Comparison of ENCODE assay signal across 8 mouse cellular contexts in the genomic region with DNA sequence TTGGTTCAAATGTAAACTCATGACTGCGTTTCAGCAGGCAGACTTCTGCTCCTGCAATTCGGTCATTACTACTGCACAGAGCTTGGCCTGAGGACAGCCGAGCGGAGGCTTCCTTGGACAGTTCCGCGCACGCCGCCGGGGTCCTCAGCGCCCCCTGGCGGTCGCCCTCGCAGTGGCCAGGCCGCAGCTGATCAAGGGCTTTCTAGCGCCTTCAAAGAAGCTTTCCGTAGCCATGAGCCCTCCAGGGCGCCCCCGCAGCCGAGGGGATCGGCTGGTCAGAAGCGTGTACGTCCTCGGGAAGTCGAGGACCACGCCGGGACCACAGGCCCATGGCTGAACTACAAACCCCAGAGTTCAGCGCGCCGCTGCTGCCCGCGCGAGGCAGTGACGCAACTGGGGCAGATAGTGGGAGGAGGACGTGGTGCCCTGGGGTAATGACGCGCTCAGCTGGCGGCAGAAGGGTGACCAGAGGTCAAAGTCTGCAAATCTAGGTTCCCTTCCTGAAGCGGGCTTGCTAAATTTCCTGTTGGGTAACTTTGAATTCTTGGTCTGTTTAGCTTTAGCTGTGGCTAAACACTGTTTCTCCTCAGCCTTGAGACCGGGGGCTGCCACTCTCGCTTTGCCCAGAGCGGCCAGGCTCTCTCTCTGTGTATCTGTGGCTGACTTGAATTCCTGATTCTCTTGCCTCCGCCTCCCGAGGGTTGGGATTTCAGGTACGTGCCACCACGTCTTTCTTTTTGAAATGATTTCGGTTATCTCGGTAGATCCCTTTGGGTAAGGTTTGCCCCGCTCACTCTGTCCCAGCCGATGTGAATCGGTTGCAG. TPM values are rescaled to one million over a fixed set of nuclear protein-coding genes. Genes with fewer than 3 reads are reported as not detected.
DNase-seq lines count a peak whose midpoint lies in the region; ATAC-seq lines count a peak whose summit lies in the region.

No protein-coding gene starts in this region.

- H3K9ac ChIP-seq in intestine, embryonic 16.5 days (ENCODE audit: low read depth, low read length), result peak overlapping the region; percentile 83

- peak overlapping the region; percentile 70 for H3K4me3 ChIP-seq in intestine, embryonic 16.5 days (ENCODE audit: low read length)
- peak overlapping the region; percentile 68 for H3K4me3 ChIP-seq in midbrain, embryonic 10.5 days

- peak; percentile 97 for DNase-seq in adrenal gland, postnatal 10 days
- DNase-seq in embryo, embryonic 9.5 days (ENCODE audit: extremely low spot score), result peak; percentile 97
- DNase-seq in gastrocnemius, postnatal 4 days (ENCODE audit: low spot score in 2 of 2), result peak; percentile 85 to 96
- peak; percentile 96 for DNase-seq in left cerebral cortex, postnatal 36 days (ENCODE audit: low spot score in 2 of 2)
- peak; percentile 96 for DNase-seq in midbrain, embryonic 10.5 days (ENCODE audit: low spot score)
- peak; percentile 93 for DNase-seq in right cerebral cortex, postnatal 36 days (ENCODE audit: low spot score in 2 of 2)
- peak; percentile 94 to 97 for DNase-seq in urinary bladder, postnatal 4 days (ENCODE audit: low spot score in 2 of 2)

- H3K27me3 ChIP-seq in intestine, embryonic 16.5 days (replicated peaks; ENCODE audit: control insufficient read depth, insufficient read depth, low read length), result no peaks in the 10 kb centered on the region
- H3K27me3 ChIP-seq in midbrain, embryonic 10.5 days (ENCODE audit: low read depth, poor library complexity, severe bottlenecking), result no peaks in the 10 kb centered on the region

- H3K4me1 ChIP-seq in intestine, embryonic 16.5 days (ENCODE audit: control insufficient read depth, insufficient read depth, low read length), result peaks cover 19% of the 10 kb centered on the region
- peaks cover 32% of the 10 kb centered on the region for H3K4me1 ChIP-seq in midbrain, embryonic 10.5 days

- WGBS in intestine, embryonic 16.5 days, result 1% methylated on average over 50 of the region's 50 CpGs
- WGBS in midbrain, embryonic 10.5 days, result 2% methylated on average over 50 of the region's 50 CpGs

- peak; percentile 96 for ATAC-seq in intestine, embryonic 16.5 days

- H3K27ac ChIP-seq in intestine, embryonic 16.5 days (ENCODE audit: low read length), result peak overlapping the region; percentile 85
- peak overlapping the region; percentile 91 for H3K27ac ChIP-seq in midbrain, embryonic 10.5 days (replicated peaks)

- intact Hi-C loops in left cerebral cortex, postnatal 36 days (cut with DNase I), result loop anchor here (1.0 to 2.0 kb wide), 3 partner anchors 29 to 117 kb away; partner anchors contain the start of genes Cenpb and Pank2

- H3K4me2 ChIP-seq in intestine, embryonic 16.5 days (ENCODE audit: low read depth, low read length), result peak overlapping the region; percentile 63

- no peaks in the 10 kb centered on the region for H3K9me3 ChIP-seq in intestine, embryonic 16.5 days (ENCODE audit: control insufficient read depth, low read length)
- H3K9me3 ChIP-seq in midbrain, embryonic 10.5 days (replicated peaks), result no peaks in the 10 kb centered on the region

- peaks cover 6% of the 10 kb centered on the region for H3K36me3 ChIP-seq in intestine, embryonic 16.5 days (ENCODE audit: control insufficient read depth, insufficient read depth, low read length)
- peaks cover 24% of the 10 kb centered on the region for H3K36me3 ChIP-seq in midbrain, embryonic 10.5 days

RNA-seq across cellular contexts. Expression of gene Ap5s1, which starts 3.3 kb away (rescaled TPM):
- 10 to 100 TPM; 16.9 to 25.8 TPM for total RNA-seq in adrenal gland, postnatal 10 days (2021)
- 10 to 100 TPM; 17.4 to 21.7 TPM for total RNA-seq in gastrocnemius, postnatal 4 days (2021)
- 27.2 and 30.7 TPM in 2 replicates for polyA plus RNA-seq in intestine, embryonic 16.5 days (2015; fragmentation: Nextera tagmentation; extraction: Ambion mirVana)
- total RNA-seq in left cerebral cortex, postnatal 36 days (2021), result 10 to 100 TPM; 21.3 to 30.7 TPM
- 25.9 and 28.9 TPM in 2 replicates for polyA plus RNA-seq in midbrain, embryonic 10.5 days (2016; fragmentation: Nextera tagmentation; extraction: Ambion mirVana)

RNA-seq across cellular contexts. Expression of gene Spef1, which starts 23.1 kb away (rescaled TPM):
- 10 to 100 TPM in 1 of 2 experiments, 1 to 10 TPM in 1; 7.4 to 10.5 TPM for total RNA-seq in adrenal gland, postnatal 10 days (2021)
- total RNA-seq in gastrocnemius, postnatal 4 days (2021), result 1 to 10 TPM; 5.8 to 6.6 TPM
- 3.1 and 3.6 TPM in 2 replicates for polyA plus RNA-seq in intestine, embryonic 16.5 days (2015; fragmentation: Nextera tagmentation; extraction: Ambion mirVana)
- total RNA-seq in left cerebral cortex, postnatal 36 days (2021), result 10 to 100 TPM in 1 of 2 experiments, 1 to 10 TPM in 1; 9.7 to 10.8 TPM
- polyA plus RNA-seq in midbrain, embryonic 10.5 days (2016; fragmentation: Nextera tagmentation; extraction: Ambion mirVana), result 3.7 and 6.3 TPM in 2 replicates

RNA-seq across cellular contexts. Expression of gene Cdc25b, which starts 23.4 kb away (rescaled TPM):
- 10 to 100 TPM; 13.6 to 22.4 TPM for total RNA-seq in adrenal gland, postnatal 10 days (2021)
- total RNA-seq in gastrocnemius, postnatal 4 days (2021), result 10 to 100 TPM; 18.0 to 22.4 TPM
- polyA plus RNA-seq in intestine, embryonic 16.5 days (2015; fragmentation: Nextera tagmentation; extraction: Ambion mirVana), result 41.2 and 46.4 TPM in 2 replicates
- 10 to 100 TPM; 13.9 to 22.8 TPM for total RNA-seq in left cerebral cortex, postnatal 36 days (2021)
- 117 and 140 TPM in 2 replicates for polyA plus RNA-seq in midbrain, embryonic 10.5 days (2016; fragmentation: Nextera tagmentation; extraction: Ambion mirVana)

RNA-seq across cellular contexts. Expression of gene Mavs, which starts 23.7 kb away (rescaled TPM):
- 10 to 100 TPM; 36.2 to 46.4 TPM for total RNA-seq in adrenal gland, postnatal 10 days (2021)
- 10 to 100 TPM; 23.5 to 26.9 TPM for total RNA-seq in gastrocnemius, postnatal 4 days (2021)
- 31.9 and 38.1 TPM in 2 replicates for polyA plus RNA-seq in intestine, embryonic 16.5 days (2015; fragmentation: Nextera tagmentation; extraction: Ambion mirVana)
- total RNA-seq in left cerebral cortex, postnatal 36 days (2021), result 1 to 10 TPM; 6.5 to 6.9 TPM
- 20.6 and 21.4 TPM in 2 replicates for polyA plus RNA-seq in midbrain, embryonic 10.5 days (2016; fragmentation: Nextera tagmentation; extraction: Ambion mirVana)

RNA-seq across cellular contexts. Expression of gene Cenpb, which starts 30.3 kb away (rescaled TPM):
- total RNA-seq in adrenal gland, postnatal 10 days (2021), result 10 to 100 TPM; 76.2 to 86.6 TPM
- total RNA-seq in gastrocnemius, postnatal 4 days (2021), result 10 to 100 TPM; 63.8 to 70.1 TPM
- polyA plus RNA-seq in intestine, embryonic 16.5 days (2015; fragmentation: Nextera tagmentation; extraction: Ambion mirVana), result 9.5 and 9.7 TPM in 2 replicates
- total RNA-seq in left cerebral cortex, postnatal 36 days (2021), result 10 to 100 TPM; 75.1 to 88.0 TPM
- 9.0 and 10.6 TPM in 2 replicates for polyA plus RNA-seq in midbrain, embryonic 10.5 days (2016; fragmentation: Nextera tagmentation; extraction: Ambion mirVana)

Comparison
In these comparisons a context has a peak if more than half of its experiments do, and no peak if none do; other contexts are left out.
1. Peak in every context shown above with its lines: DNase-seq, ATAC-seq, H3K4me3 ChIP-seq and H3K27ac ChIP-seq.